Comparison of ENCODE assay signal across 30 mouse cellular contexts in genomic region chr13:47183033-47183730, GRCm38 (mm10).
DNase-seq lines count a peak whose midpoint lies in the region; ATAC-seq and TF ChIP-seq lines count a peak whose summit lies in the region.
"Had no signal": no experiment of that assay in that cellular context is flagged by ENCODE, and none has a peak within 500 bp of the region (broad histone marks: within the 10 kb centered on the region; RNA-seq: fewer than 3 reads in every experiment).

No protein-coding gene starts in this region.

- 0 out of 2 replicates have a peak, but pooled peaks cover under 1% of the 10 kb centered on the region for H3K27me3 ChIP-seq in heart, embryonic 15.5 days
- H3K27me3 ChIP-seq in heart, embryonic 10.5 days (ENCODE audit: insufficient read depth, poor library complexity, severe bottlenecking), result no peaks in the 10 kb centered on the region; the same call in 1 of the 2 replicates
- no peaks in the 10 kb centered on the region for H3K27me3 ChIP-seq in liver, embryonic 16.5 days (ENCODE audit: control insufficient read depth, insufficient read depth, low read depth, low read length)
- no peaks in the 10 kb centered on the region; the same call in 1 of the 2 replicates for H3K27me3 ChIP-seq in liver, embryonic 11.5 days (replicated peaks; ENCODE audit: control insufficient read depth, insufficient read depth, low read length)
- no peaks in the 10 kb centered on the region for H3K27me3 ChIP-seq in hindbrain, embryonic 13.5 days
- H3K27me3 ChIP-seq: forebrain, embryonic 13.5 days; lung, embryonic 15.5 days; midbrain, embryonic 12.5 days; neural tube, embryonic 13.5 days; Patski had no signal

- intact Hi-C loops in gastrocnemius, adult 2 months (cut with DNase I), result no loop called here

- no peaks in the 10 kb centered on the region for H3K9me3 ChIP-seq in heart, embryonic 15.5 days (replicated peaks)
- H3K9me3 ChIP-seq in heart, embryonic 10.5 days, result no peaks in the 10 kb centered on the region
- no peaks in the 10 kb centered on the region for H3K9me3 ChIP-seq in liver, embryonic 16.5 days (replicated peaks; ENCODE audit: control insufficient read depth, low read length)
- no peaks in the 10 kb centered on the region for H3K9me3 ChIP-seq in liver, embryonic 11.5 days (ENCODE audit: control insufficient read depth, low read length)
- H3K9me3 ChIP-seq in hindbrain, embryonic 13.5 days, result no peaks in the 10 kb centered on the region
- H3K9me3 ChIP-seq: G1E; hindbrain, embryonic 10.5 days; liver, embryonic 13.5 days; lung, embryonic 15.5 days; megakaryocyte, embryonic 14.5 days; midbrain, embryonic 12.5 days; neural tube, embryonic 13.5 days had no signal

- no peaks in the 10 kb centered on the region for H3K36me3 ChIP-seq in heart, embryonic 15.5 days
- H3K36me3 ChIP-seq in heart, embryonic 10.5 days, result no peaks in the 10 kb centered on the region
- no peaks in the 10 kb centered on the region for H3K36me3 ChIP-seq in liver, embryonic 16.5 days (ENCODE audit: control insufficient read depth, insufficient read depth)
- H3K36me3 ChIP-seq in liver, embryonic 11.5 days (ENCODE audit: control insufficient read depth, insufficient read depth, low read length), result no peaks in the 10 kb centered on the region
- H3K36me3 ChIP-seq in hindbrain, embryonic 13.5 days, result no peaks in the 10 kb centered on the region
- H3K36me3 ChIP-seq: hindbrain, embryonic 10.5 days; liver, embryonic 13.5 days; lung, embryonic 15.5 days; midbrain, embryonic 12.5 days; neural tube, embryonic 13.5 days had no signal

- no peak overlapping the region for H3K4me2 ChIP-seq in heart, embryonic 15.5 days
- no peak overlapping the region for H3K4me2 ChIP-seq in liver, embryonic 16.5 days (ENCODE audit: low read depth, low read length)
- no peak overlapping the region for H3K4me2 ChIP-seq in liver, embryonic 11.5 days
- H3K4me2 ChIP-seq in hindbrain, embryonic 13.5 days, result no peak overlapping the region
- H3K4me2 ChIP-seq: forebrain, embryonic 13.5 days; heart, embryonic 11.5 days; liver, embryonic 13.5 days; lung, embryonic 15.5 days; midbrain, embryonic 12.5 days; neural tube, embryonic 13.5 days had no signal

- peak overlapping the region; percentile 40 for H3K4me3 ChIP-seq in gastrocnemius, adult 2 months
- no peak overlapping the region for H3K4me3 ChIP-seq in heart, embryonic 15.5 days
- no peak overlapping the region for H3K4me3 ChIP-seq in heart, embryonic 10.5 days
- H3K4me3 ChIP-seq in liver, embryonic 16.5 days (ENCODE audit: low read depth, low read length), result no peak overlapping the region
- no peak overlapping the region for H3K4me3 ChIP-seq in liver, embryonic 11.5 days (ENCODE audit: low read depth, low read length)
- H3K4me3 ChIP-seq in hindbrain, embryonic 13.5 days, result no peak overlapping the region
- H3K4me3 ChIP-seq: forebrain, embryonic 13.5 days; hindbrain, embryonic 10.5 days; liver, embryonic 13.5 days; lung, embryonic 15.5 days; megakaryocyte, embryonic 14.5 days; midbrain, embryonic 12.5 days; neural tube, embryonic 13.5 days had no signal

- H3K4me1 ChIP-seq in heart, embryonic 15.5 days (replicated peaks), result peaks cover 20% of the 10 kb centered on the region; the same call in 1 of the 2 replicates
- H3K4me1 ChIP-seq in heart, embryonic 10.5 days, result peaks cover 18% of the 10 kb centered on the region; the same call in 1 of the 2 replicates
- peaks cover 16% of the 10 kb centered on the region for H3K4me1 ChIP-seq in liver, embryonic 16.5 days (ENCODE audit: control insufficient read depth, low read depth, low read length)
- no peaks in the 10 kb centered on the region for H3K4me1 ChIP-seq in liver, embryonic 11.5 days (replicated peaks; ENCODE audit: control insufficient read depth, insufficient read depth, low read length)
- 0 out of 2 replicates have a peak, but pooled peaks cover 3% of the 10 kb centered on the region for H3K4me1 ChIP-seq in hindbrain, embryonic 13.5 days (replicated peaks)
- H3K4me1 ChIP-seq: forebrain, embryonic 13.5 days; megakaryocyte, embryonic 14.5 days; midbrain, embryonic 12.5 days; neural tube, embryonic 13.5 days had no signal

- peak overlapping the region; percentile 94 for H3K27ac ChIP-seq in gastrocnemius, adult 2 months
- peak overlapping the region; percentile 47; the same call in 1 of the 2 replicates for H3K27ac ChIP-seq in heart, embryonic 15.5 days
- no peak overlapping the region for H3K27ac ChIP-seq in heart, embryonic 10.5 days
- peak overlapping the region; percentile 67 for H3K27ac ChIP-seq in liver, embryonic 16.5 days (ENCODE audit: low read length)
- no peak overlapping the region for H3K27ac ChIP-seq in liver, embryonic 11.5 days (ENCODE audit: low read depth, low read length)
- no peak overlapping the region for H3K27ac ChIP-seq in hindbrain, embryonic 13.5 days
- H3K27ac ChIP-seq: forebrain, embryonic 13.5 days; hindbrain, embryonic 10.5 days; hindbrain, postnatal 0 days; liver, embryonic 13.5 days; lung, embryonic 15.5 days; midbrain, embryonic 12.5 days; neural tube, embryonic 13.5 days had no signal

- no peak for ATAC-seq in heart, embryonic 15.5 days (replicated peaks; ENCODE audit: insufficient number of reproducible peaks, insufficient read depth, low FRiP score, low read depth)
- ATAC-seq in liver, embryonic 16.5 days (ENCODE audit: low read depth), result peak; percentile 78
- no peak for ATAC-seq in liver, embryonic 11.5 days (replicated peaks; ENCODE audit: low FRiP score)
- ATAC-seq in hindbrain, embryonic 13.5 days (ENCODE audit: low FRiP score), result no peak
- ATAC-seq: forebrain, embryonic 13.5 days; hindbrain, postnatal 0 days; intestine, embryonic 16.5 days; Patski had no signal

- 85% methylated on average over 9 of the region's 9 CpGs for WGBS in heart, embryonic 15.5 days
- 82% methylated on average over 9 of the region's 9 CpGs for WGBS in heart, embryonic 10.5 days
- WGBS in liver, embryonic 16.5 days (ENCODE audit: insufficient replicate concordance), result 47% methylated on average over 9 of the region's 9 CpGs
- WGBS in liver, embryonic 11.5 days, result 76% methylated on average over 9 of the region's 9 CpGs
- 88% methylated on average over 9 of the region's 9 CpGs for WGBS in hindbrain, embryonic 13.5 days

- no peak for DNase-seq in gastrocnemius, adult 2 months
- DNase-seq in gastrocnemius, postnatal 10 days, result no peak
- DNase-seq in heart, embryonic 10.5 days (ENCODE audit: low spot score), result no peak
- no peak for DNase-seq in liver, embryonic 11.5 days (ENCODE audit: low spot score)
- DNase-seq in right cerebral cortex, postnatal 14 days, result no peak
- DNase-seq: adrenal gland, postnatal 10 days; cerebellum, adult 11 months; cerebellum, adult 9-10 months; cerebellum, postnatal 36 days; gastrocnemius, postnatal 36 days; kidney, adult 8-10 months; kidney, postnatal 10 days; layer of hippocampus, postnatal 36 days; liver, embryonic 13.5 days; thymus, adult 2 months; thymus, postnatal 36 days had no signal

- no peak for TF ChIP-seq CTCF in gastrocnemius, adult 2 months (IDR thresholded peaks at IDR 0.05)

- H3K9ac ChIP-seq in heart, embryonic 15.5 days, result no peak overlapping the region
- no peak overlapping the region for H3K9ac ChIP-seq in liver, embryonic 16.5 days (ENCODE audit: low read depth, low read length)
- no peak overlapping the region for H3K9ac ChIP-seq in liver, embryonic 11.5 days (ENCODE audit: low read depth, low read length)
- no peak overlapping the region for H3K9ac ChIP-seq in hindbrain, embryonic 13.5 days
- H3K9ac ChIP-seq: forebrain, embryonic 13.5 days; liver, embryonic 13.5 days; lung, embryonic 15.5 days; midbrain, embryonic 12.5 days; neural tube, embryonic 13.5 days had no signal

Comparison
In these comparisons a context has a peak if more than half of its experiments do, and no peak if none do; other contexts are left out.
1. H3K27ac ChIP-seq: peak in gastrocnemius, adult 2 months (single experiment), heart, embryonic 15.5 days (single experiment) and liver, embryonic 16.5 days (single experiment); none in heart, embryonic 10.5 days (single experiment), liver, embryonic 11.5 days (single experiment) and hindbrain, embryonic 13.5 days (single experiment).